Mouse (Mus musculus) CH12.LX (cell line): ENCODE results near the gene Sgsm1.

ENCODE experiments used
- ELF1 ChIP-seq: IDR thresholded peaks from 2 replicates; pipeline ENCODE4 v1.6.1; 2014; ENCODE audit warnings: low read depth, mild to moderate bottlenecking, inconsistent platforms, low read length, improper control_type of control experiment
- MAZ ChIP-seq: IDR thresholded peaks from 2 replicates; pipeline ENCODE4 v1.6.1; 2012; ENCODE audit warnings: low read depth, mild to moderate bottlenecking, inconsistent platforms, low read length, improper control_type of control experiment, moderate library complexity
- POLR2A ChIP-seq: IDR thresholded peaks from 2 replicates; pipeline ENCODE4 v1.6.1; 2011; ENCODE audit warnings: low read depth, mild to moderate bottlenecking, improper control_type of control experiment, low read length

DNA sequence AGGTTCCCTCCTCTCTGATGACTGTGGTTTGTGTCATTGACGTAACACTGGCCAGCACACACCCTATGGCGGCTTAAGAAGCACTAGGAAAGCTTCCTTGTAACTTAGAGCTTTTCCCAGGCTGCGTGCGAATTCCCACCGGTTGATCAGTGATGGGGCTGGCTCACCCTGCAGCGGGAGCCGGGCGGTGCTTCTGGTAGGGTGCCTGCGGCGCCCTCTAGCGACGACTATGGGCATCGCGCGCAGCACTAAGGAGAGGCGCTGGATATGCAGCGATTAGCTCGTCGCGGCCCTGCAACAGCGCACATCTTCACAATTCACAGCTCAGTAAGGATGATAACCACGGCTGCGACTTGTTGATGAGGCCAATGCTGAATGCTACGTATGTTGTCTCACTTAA is 3.4 kb upstream of the Sgsm1 start:
- TF ChIP-seq MAZ (no peak), ELF1 (no peak), POLR2A (no peak)
